Mouse (Mus musculus) bone marrow macrophage, adult 2 months (primary cell): Measurements from ENCODE around the gene Vegfb. TPM values are rescaled to one million over a fixed set of nuclear protein-coding genes. Genes with fewer than 3 reads are reported as not detected.
A peak's percentile ranks its signal among the peaks of the same experiment; 100 is the strongest.

Experiments
- H3K27ac ChIP-seq: 2 replicates; pipeline ENCODE4 v1.5.1; 2012; ENCODE audit warnings: low read depth, low read length; ENCODE audit not compliant: insufficient read depth
- H3K4me1 ChIP-seq: 2 replicates; pipeline ENCODE4 v1.6.1; 2012; ENCODE audit warnings: low read length; ENCODE audit not compliant: control insufficient read depth, insufficient read depth
- H3K4me3 ChIP-seq: 2 replicates; pipeline ENCODE4 v1.5.1; 2012; ENCODE audit warnings: mild to moderate bottlenecking, low read length, moderate library complexity; ENCODE audit not compliant: insufficient read depth
- CTCF ChIP-seq: IDR thresholded peaks from 2 replicates; pipeline ENCODE4 v1.5.1; 2012; ENCODE audit warnings: low read depth, mild to moderate bottlenecking, low read length, moderate library complexity
- POLR2A ChIP-seq: IDR thresholded peaks from 2 replicates; pipeline ENCODE4 v1.6.1; 2012; ENCODE audit warnings: mild to moderate bottlenecking, low read depth, low read length, borderline replicate concordance
- polyA plus RNA-seq: library from polyadenylated mRNA; stranded (reverse); fragments of >200 nt; gene quantifications from 2 replicates; pipeline ENCODE4 v1.2.4, GENCODE M21; 2012; ENCODE audit not compliant: missing spikeins, insufficient read depth, insufficient read length

Gene Vegfb
- polyA plus RNA-seq, 1 experiment = 30.1 TPM

- Histone ChIP-seq H3K4me1 (peaks cover 15% of the 10 kb centered on the region), H3K27ac (peak within 1 kb of the TSS; percentile 97), H3K4me3 (peak within 1 kb of the TSS; percentile 92)
- TF ChIP-seq POLR2A (0 out of 2 replicates have a peak, but pooled peaks have one; percentile 25), CTCF (no peak)
Measured at GRCm38 (mm10) chr19:6942249-6942691, 45.2 kb downstream of the Vegfb start, which contains the start of gene Gpr137. Gene Gpr137, minus strand, starts transcription at chr19:6942480.

- H3K27ac ChIP-seq = peak within 1 kb of the TSS; percentile 97
- peak within 1 kb of the TSS; percentile 92 for H3K4me3 ChIP-seq
- H3K4me1 ChIP-seq = peaks cover 10% of the 10 kb centered on the region
- TF ChIP-seq CTCF (no peak), POLR2A (no peak; the same call in 1 of the 2 replicates)
Measured at GRCm38 (mm10) chr19:6941372-6942248, 45.8 kb downstream of the Vegfb start, which contains the start of gene Bad. Gene Bad, plus strand, starts transcription at chr19:6941861.

- peak overlapping the region; percentile 92 for H3K4me3 ChIP-seq
- peak overlapping the region; percentile 57 for H3K27ac ChIP-seq
- H3K4me1 ChIP-seq = peaks cover 2% of the 10 kb centered on the region; the same call in 1 of the 2 replicates
- TF ChIP-seq CTCF (no peak), POLR2A (no peak)
Measured at GRCm38 (mm10) chr19:6940396-6941351, 46.8 kb downstream of the Vegfb start.

GRCm38 (mm10) chr19:6939106-6940002, 48.1 kb downstream of the Vegfb start:
- Histone ChIP-seq H3K27ac (no peak overlapping the region), H3K4me3 (no peak overlapping the region), H3K4me1 (peaks cover 2% of the 10 kb centered on the region; the same call in 1 of the 2 replicates)
- no peak for TF ChIP-seq CTCF
- no peak for TF ChIP-seq POLR2A

GRCm38 (mm10) chr19:6937541-6938465, 49.6 kb downstream of the Vegfb start:
- Histone ChIP-seq H3K27ac (no peak overlapping the region), H3K4me1 (no peaks in the 10 kb centered on the region; the same call in 1 of the 2 replicates), H3K4me3 (no peak overlapping the region)
- TF ChIP-seq CTCF = no peak
- no peak for TF ChIP-seq POLR2A

- TF ChIP-seq POLR2A (no peak), CTCF (peak; percentile 70)
- Histone ChIP-seq H3K27ac (no peak overlapping the region), H3K4me3 (no peak overlapping the region), H3K4me1 (no peaks in the 10 kb centered on the region; the same call in 1 of the 2 replicates)
Measured at GRCm38 (mm10) chr19:6936299-6936698, 51.2 kb downstream of the Vegfb start.

GRCm38 (mm10) chr19:6934195-6934977, 53.1 kb downstream of the Vegfb start, which contains the start of gene Kcnk4:
Gene Kcnk4, minus strand, starts transcription at chr19:6934515.
- Histone ChIP-seq H3K4me3 (peak within 1 kb of the TSS; percentile 45), H3K4me1 (no peaks in the 10 kb centered on the region), H3K27ac (no peak within 1 kb of the TSS)
- TF ChIP-seq POLR2A (no peak), CTCF (no peak)
